Mouse (Mus musculus) cortical plate, adult 2 months (tissue): ENCODE measurements around the gene Sh3gl3.

Experiments
- CTCF ChIP-seq: fragments of 200-500 bp; IDR thresholded peaks from 2 replicates; pipeline ENCODE4 v1.5.1; 2011; ENCODE audit warnings: mild to moderate bottlenecking, control low read depth, low read length; ENCODE audit not compliant: insufficient read depth; ENCODE audit errors: extremely low read depth
- POLR2A ChIP-seq: fragments of 200-500 bp; IDR thresholded peaks from 2 replicates; pipeline ENCODE4 v1.6.1; 2011; ENCODE audit warnings: mild to moderate bottlenecking, low read length, control low read depth; ENCODE audit not compliant: insufficient read depth; ENCODE audit errors: extremely low read depth

DNA sequence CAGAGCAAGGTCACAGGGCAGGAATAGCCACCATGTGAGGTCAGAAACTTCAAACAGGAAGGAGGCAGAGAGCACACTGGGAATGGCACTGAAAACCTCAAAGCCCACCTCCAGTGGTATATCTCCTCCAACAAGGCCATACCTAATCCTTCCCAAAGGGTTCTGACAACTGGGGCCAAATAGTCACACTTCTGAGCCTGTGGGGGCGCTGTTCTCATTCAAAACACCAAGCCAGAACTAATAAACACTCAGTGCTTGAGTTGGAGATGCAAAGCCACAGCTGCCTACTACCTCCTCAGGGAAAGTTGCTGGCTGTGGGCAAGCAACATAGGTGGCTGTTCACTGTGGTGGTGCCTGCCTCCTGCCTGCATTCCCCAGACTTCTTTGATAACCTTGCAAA lies 96.3 kb downstream of the Sh3gl3 start:
- no peak for TF ChIP-seq POLR2A
- TF ChIP-seq CTCF, result peak; percentile 33; the same call in 1 of the 2 replicates
